Mouse (Mus musculus) liver, postnatal 0 days (tissue): ENCODE measurements at regions not wholly inside any gene's neighbourhood (a gene's known extent, or its start where the extent isn't known, plus 50 kb on each side); places are given as distances from the start of the nearest gene placed in this dataset.
A peak's percentile ranks its signal among the peaks of the same experiment; 100 is the strongest.

Experiments used
- ATAC-seq: fragments of 200-750 bp; cut with Nextera tagmentation; 2 replicates; pipeline ENCODE4 v1.8.0; 2017; ENCODE audit warnings: mild to moderate bottlenecking, moderate library complexity
- DNase-seq: peaks from one replicate; pipeline ENCODE4 v3.0.0-alpha.2; 2016
- H3K27ac ChIP-seq: fragments of 300-500 bp; sonication (generic); 2 replicates; pipeline ENCODE4 v1.5.1; 2014; ENCODE audit warnings: antibody characterized with exemption, moderate library complexity, mild to moderate bottlenecking, low read depth
- H3K27me3 ChIP-seq: fragments of 300-500 bp; sonication (generic); 2 replicates; pipeline ENCODE4 v1.6.1; 2014; ENCODE audit warnings: low read length, control low read depth, mixed read lengths; ENCODE audit not compliant: insufficient read depth
- H3K36me3 ChIP-seq: fragments of 300-500 bp; sonication (generic); replicated peaks from 2 replicates; pipeline ENCODE4 v1.6.1; 2014; ENCODE audit warnings: mild to moderate bottlenecking, control low read depth, low read length, moderate library complexity, mixed read lengths; ENCODE audit not compliant: insufficient read depth
- H3K4me1 ChIP-seq: fragments of 300-500 bp; sonication (generic); 2 replicates; pipeline ENCODE4 v1.6.1; 2014; ENCODE audit warnings: antibody characterized with exemption, mild to moderate bottlenecking, control low read depth; ENCODE audit not compliant: insufficient read depth
- H3K4me2 ChIP-seq: fragments of 300-500 bp; sonication (generic); 2 replicates; pipeline ENCODE4 v1.6.1; 2014; ENCODE audit warnings: low read depth, mild to moderate bottlenecking, low read length, moderate library complexity, mixed read lengths
- H3K4me3 ChIP-seq: fragments of 300-500 bp; sonication (generic); 2 replicates; pipeline ENCODE4 v1.5.1; 2014; ENCODE audit warnings: low read depth, low read length
- H3K9ac ChIP-seq: fragments of 300-500 bp; sonication (generic); replicated peaks from 2 replicates; pipeline ENCODE4 v1.6.1; 2014; ENCODE audit warnings: mild to moderate bottlenecking, moderate library complexity
- H3K9me3 ChIP-seq: fragments of 300-500 bp; sonication (generic); 2 replicates; pipeline ENCODE4 v1.6.1; 2016; ENCODE audit warnings: mild to moderate bottlenecking, control low read depth, low read length, mixed read lengths
- CTCF ChIP-seq: sonication (generic); IDR thresholded peaks from 2 replicates; pipeline ENCODE4 v1.5.1; 2016; ENCODE audit warnings: antibody characterized with exemption, low read depth
- EP300 ChIP-seq: IDR thresholded peaks from 2 replicates; pipeline ENCODE4 v1.6.1; 2016; ENCODE audit warnings: antibody characterized with exemption, low read depth, mild to moderate bottlenecking
- WGBS: fragments of 180-500 bp; shearing (Covaris S2); extraction: QIAGEN DNeasy Blood & Tissue Kit; methylation state at CpG from one replicate; pipeline ENCODE4 v1.1.7; 2014; ENCODE audit not compliant: insufficient replicate concordance; 5-methylcytosine and 5-hydroxymethylcytosine counted together

GRCm38 (mm10) chr4:106049880-106050279, 260.2 kb downstream of the Gm12728 start:
- no peaks in the 10 kb centered on the region for H3K36me3 ChIP-seq
- H3K4me1 ChIP-seq, result no peaks in the 10 kb centered on the region
- no peak overlapping the region for H3K9ac ChIP-seq
- no peak overlapping the region for H3K4me3 ChIP-seq
- no peaks in the 10 kb centered on the region for H3K9me3 ChIP-seq
- ATAC-seq (no peak), DNase-seq (no peak)
- H3K4me2 ChIP-seq, result no peak overlapping the region
- 60% methylated on average over 3 of the region's 3 CpGs for WGBS
- no peaks in the 10 kb centered on the region for H3K27me3 ChIP-seq
- TF ChIP-seq EP300, result no peak
- TF ChIP-seq CTCF, result no peak
- H3K27ac ChIP-seq, result no peak overlapping the region

GRCm38 (mm10) chr4:106050297-106050696, 260.6 kb downstream of the Gm12728 start:
- Histone ChIP-seq H3K36me3 (no peaks in the 10 kb centered on the region), H3K4me3 (no peak overlapping the region), H3K9ac (no peak overlapping the region), H3K4me1 (no peaks in the 10 kb centered on the region), H3K27ac (no peak overlapping the region), H3K4me2 (no peak overlapping the region), H3K9me3 (no peaks in the 10 kb centered on the region), H3K27me3 (no peaks in the 10 kb centered on the region)
- no peak for DNase-seq
- 79% methylated on average over 3 of the region's 3 CpGs for WGBS
- no peak for ATAC-seq
- TF ChIP-seq CTCF (no peak), EP300 (no peak)

DNA sequence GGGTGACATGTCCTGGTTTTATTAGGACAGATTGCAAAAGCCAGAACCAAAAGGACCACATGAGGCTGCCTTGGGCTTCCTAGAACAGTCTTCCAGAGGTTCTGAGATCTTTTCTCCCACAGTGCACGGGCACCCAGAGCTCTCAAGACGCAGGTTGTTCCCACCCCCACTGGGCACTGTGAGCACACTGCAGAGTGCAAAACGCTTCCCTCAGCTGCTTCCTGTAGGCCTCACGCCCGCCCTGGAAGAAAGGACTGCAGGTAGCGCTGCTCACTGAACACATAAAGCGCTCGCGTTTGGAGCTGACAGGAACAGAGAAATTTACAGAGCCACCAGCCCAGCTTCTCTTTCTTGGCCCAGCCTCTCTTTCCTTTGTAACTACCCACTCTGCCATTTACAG, 262.5 kb upstream of the Usp24 start:
- Histone ChIP-seq H3K9ac (no peak overlapping the region), H3K27ac (no peak overlapping the region), H3K4me2 (no peak overlapping the region), H3K9me3 (no peaks in the 10 kb centered on the region), H3K36me3 (no peaks in the 10 kb centered on the region), H3K27me3 (no peaks in the 10 kb centered on the region), H3K4me1 (no peaks in the 10 kb centered on the region), H3K4me3 (no peak overlapping the region)
- no peak for DNase-seq
- no peak for TF ChIP-seq EP300
- no peak for TF ChIP-seq CTCF
- no peak for ATAC-seq
- 31% methylated on average over 9 of the region's 9 CpGs for WGBS

DNA sequence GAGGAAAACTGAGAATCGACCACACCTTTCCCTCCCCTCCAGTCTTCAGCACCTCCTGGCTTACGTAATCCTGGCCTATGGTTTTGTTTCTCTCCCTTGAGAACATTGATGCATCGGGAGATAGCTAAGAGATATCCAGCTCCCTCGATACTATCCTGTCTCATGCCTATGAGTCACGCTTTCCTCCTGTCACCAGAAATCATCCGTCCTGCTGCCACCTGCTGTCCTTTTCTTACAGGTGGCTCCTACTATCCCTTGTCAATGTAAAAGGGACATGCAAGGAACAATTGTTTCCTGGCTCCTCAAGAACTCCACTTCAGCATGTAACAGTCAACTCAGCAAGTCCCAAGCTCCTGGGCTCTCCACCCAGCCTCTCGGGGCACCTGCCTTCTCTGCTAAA, 261.7 kb upstream of the Usp24 start:
- DNase-seq (no peak), ATAC-seq (no peak)
- TF ChIP-seq CTCF, result no peak
- TF ChIP-seq EP300, result no peak
- WGBS, result 59% methylated on average over 7 of the region's 7 CpGs
- no peak overlapping the region for H3K4me2 ChIP-seq
- no peak overlapping the region for H3K4me3 ChIP-seq
- no peaks in the 10 kb centered on the region for H3K27me3 ChIP-seq
- no peak overlapping the region for H3K9ac ChIP-seq
- H3K36me3 ChIP-seq, result no peaks in the 10 kb centered on the region
- H3K9me3 ChIP-seq, result no peaks in the 10 kb centered on the region
- no peaks in the 10 kb centered on the region for H3K4me1 ChIP-seq
- H3K27ac ChIP-seq, result no peak overlapping the region

- H3K27me3 ChIP-seq, result no peaks in the 10 kb centered on the region
- WGBS, result 70% methylated on average over 12 of the region's 12 CpGs
- H3K36me3 ChIP-seq, result no peaks in the 10 kb centered on the region
- no peak for ATAC-seq
- peak; percentile 21 for DNase-seq
- no peak overlapping the region for H3K9ac ChIP-seq
- TF ChIP-seq EP300 (no peak), CTCF (no peak)
- H3K9me3 ChIP-seq, result no peaks in the 10 kb centered on the region
- no peaks in the 10 kb centered on the region for H3K4me1 ChIP-seq
- no peak overlapping the region for H3K27ac ChIP-seq
- H3K4me3 ChIP-seq, result no peak overlapping the region
- H3K4me2 ChIP-seq, result no peak overlapping the region
Measured at GRCm38 (mm10) chr4:106062651-106063050, 253.4 kb upstream of the Usp24 start.

DNA sequence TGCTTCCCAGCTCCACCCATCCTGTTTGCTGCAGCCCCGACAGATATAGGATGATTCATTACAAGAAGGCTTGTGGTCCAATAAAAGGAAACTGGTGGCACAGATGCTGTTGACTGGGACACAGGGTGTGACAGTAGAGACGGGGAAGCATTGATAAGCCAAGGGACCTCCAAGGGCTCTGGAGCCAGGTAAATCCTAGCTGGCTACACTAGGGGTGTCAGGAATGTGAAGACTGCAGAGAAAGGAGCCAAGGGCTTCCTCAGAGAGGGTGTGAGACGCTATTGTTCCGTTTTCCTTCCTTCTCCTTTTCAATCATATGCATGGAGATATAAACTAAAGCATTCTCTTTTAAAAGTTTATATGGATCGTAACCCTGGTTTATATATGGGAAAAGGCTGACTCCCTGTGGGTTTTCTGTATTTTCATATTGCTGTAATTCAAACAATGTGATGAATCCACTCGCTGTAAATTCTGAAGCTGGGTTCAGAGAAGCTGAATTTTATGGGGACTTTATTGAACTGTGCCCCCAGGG, 252.1 kb upstream of the Usp24 start:
- no peaks in the 10 kb centered on the region for H3K9me3 ChIP-seq
- H3K4me1 ChIP-seq, result no peaks in the 10 kb centered on the region
- no peak overlapping the region for H3K4me3 ChIP-seq
- H3K27ac ChIP-seq, result no peak overlapping the region
- no peak for TF ChIP-seq CTCF
- no peak for TF ChIP-seq EP300
- DNase-seq, result no peak
- no peak overlapping the region for H3K4me2 ChIP-seq
- no peak for ATAC-seq
- H3K36me3 ChIP-seq, result no peaks in the 10 kb centered on the region
- H3K9ac ChIP-seq, result no peak overlapping the region
- WGBS, result 41% methylated on average over 6 of the region's 6 CpGs
- no peaks in the 10 kb centered on the region for H3K27me3 ChIP-seq

GRCm38 (mm10) chr4:106067023-106067422, 249.0 kb upstream of the Usp24 start:
- H3K9ac ChIP-seq, result no peak overlapping the region
- TF ChIP-seq CTCF (no peak), EP300 (no peak)
- no peak overlapping the region for H3K4me3 ChIP-seq
- WGBS, result 69% methylated on average over 9 of the region's 9 CpGs
- H3K9me3 ChIP-seq, result no peaks in the 10 kb centered on the region
- DNase-seq (no peak), ATAC-seq (no peak)
- no peaks in the 10 kb centered on the region for H3K4me1 ChIP-seq
- no peak overlapping the region for H3K4me2 ChIP-seq
- H3K36me3 ChIP-seq, result no peaks in the 10 kb centered on the region
- no peak overlapping the region for H3K27ac ChIP-seq
- no peaks in the 10 kb centered on the region for H3K27me3 ChIP-seq
